Mouse (Mus musculus) forebrain, embryonic 14.5 days (tissue): ENCODE measurements at regions not wholly inside any gene's neighbourhood (a gene's known extent, or its start where the extent isn't known, plus 50 kb on each side); places are given as distances from the start of the nearest gene placed in this dataset.
A peak's percentile ranks its signal among the peaks of the same experiment; 100 is the strongest.

Source experiments
- ATAC-seq: fragments of 200-750 bp; cut with Nextera tagmentation; 2 replicates; pipeline ENCODE4 v1.8.0; 2017; ENCODE audit warnings: mild to moderate bottlenecking, moderate library complexity
- DNase-seq: peaks from one replicate; pipeline ENCODE4 v3.0.0-alpha.2; 2015; ENCODE audit warnings: low spot score
- H3K27ac ChIP-seq: fragments of 300-500 bp; sonication (generic); 2 replicates; pipeline ENCODE4 v1.5.1; 2014; ENCODE audit warnings: low read depth, mild to moderate bottlenecking, control low read depth, low read length, moderate library complexity
- H3K27me3 ChIP-seq: fragments of 300-500 bp; sonication (generic); replicated peaks from 2 replicates; pipeline ENCODE4 v1.6.1; 2014; ENCODE audit warnings: low read length, control low read depth, mixed read lengths; ENCODE audit not compliant: control insufficient read depth, insufficient read depth
- H3K36me3 ChIP-seq: fragments of 300-500 bp; sonication (generic); 2 replicates; pipeline ENCODE4 v1.6.1; 2014; ENCODE audit warnings: low read length, control low read depth; ENCODE audit not compliant: control insufficient read depth, insufficient read depth
- H3K4me1 ChIP-seq: fragments of 300-500 bp; sonication (generic); 2 replicates; pipeline ENCODE4 v1.6.1; 2014; ENCODE audit warnings: antibody characterized with exemption, low read length, control low read depth; ENCODE audit not compliant: control insufficient read depth, insufficient read depth
- H3K4me2 ChIP-seq: fragments of 300-500 bp; sonication (generic); 2 replicates; pipeline ENCODE4 v1.6.1; 2014; ENCODE audit warnings: mild to moderate bottlenecking, control low read depth, low read length
- H3K4me3 ChIP-seq: fragments of 300-500 bp; sonication (generic); 2 replicates; pipeline ENCODE4 v1.5.1; 2014; ENCODE audit warnings: low read depth, low read length, control low read depth
- H3K9ac ChIP-seq: fragments of 300-500 bp; sonication (generic); 2 replicates; pipeline ENCODE4 v1.6.1; 2014; ENCODE audit warnings: mild to moderate bottlenecking, low read length, control low read depth, moderate library complexity
- H3K9me3 ChIP-seq: fragments of 300-500 bp; sonication (generic); replicated peaks from 2 replicates; pipeline ENCODE4 v1.6.1; 2016; ENCODE audit warnings: low read length, control low read depth, mixed read lengths; ENCODE audit not compliant: control insufficient read depth
- WGBS: fragments of 180-500 bp; shearing (Covaris S2); extraction: QIAGEN DNeasy Blood & Tissue Kit; methylation state at CpG from one replicate; pipeline ENCODE4 v1.1.7; 2014; 5-methylcytosine and 5-hydroxymethylcytosine counted together

- Histone ChIP-seq H3K4me3 (no peak overlapping the region), H3K27me3 (no peaks in the 10 kb centered on the region), H3K4me2 (no peak overlapping the region), H3K27ac (no peak overlapping the region), H3K36me3 (no peaks in the 10 kb centered on the region), H3K9ac (no peak overlapping the region), H3K4me1 (no peaks in the 10 kb centered on the region), H3K9me3 (no peaks in the 10 kb centered on the region)
- no peak for DNase-seq
- 86% methylated on average over 4 of the region's 4 CpGs for WGBS
- ATAC-seq, result no peak
These were observed 1367.9 kb upstream of the A1bg start for GRCm38 (mm10) chr15:62290687-62291086.

DNA sequence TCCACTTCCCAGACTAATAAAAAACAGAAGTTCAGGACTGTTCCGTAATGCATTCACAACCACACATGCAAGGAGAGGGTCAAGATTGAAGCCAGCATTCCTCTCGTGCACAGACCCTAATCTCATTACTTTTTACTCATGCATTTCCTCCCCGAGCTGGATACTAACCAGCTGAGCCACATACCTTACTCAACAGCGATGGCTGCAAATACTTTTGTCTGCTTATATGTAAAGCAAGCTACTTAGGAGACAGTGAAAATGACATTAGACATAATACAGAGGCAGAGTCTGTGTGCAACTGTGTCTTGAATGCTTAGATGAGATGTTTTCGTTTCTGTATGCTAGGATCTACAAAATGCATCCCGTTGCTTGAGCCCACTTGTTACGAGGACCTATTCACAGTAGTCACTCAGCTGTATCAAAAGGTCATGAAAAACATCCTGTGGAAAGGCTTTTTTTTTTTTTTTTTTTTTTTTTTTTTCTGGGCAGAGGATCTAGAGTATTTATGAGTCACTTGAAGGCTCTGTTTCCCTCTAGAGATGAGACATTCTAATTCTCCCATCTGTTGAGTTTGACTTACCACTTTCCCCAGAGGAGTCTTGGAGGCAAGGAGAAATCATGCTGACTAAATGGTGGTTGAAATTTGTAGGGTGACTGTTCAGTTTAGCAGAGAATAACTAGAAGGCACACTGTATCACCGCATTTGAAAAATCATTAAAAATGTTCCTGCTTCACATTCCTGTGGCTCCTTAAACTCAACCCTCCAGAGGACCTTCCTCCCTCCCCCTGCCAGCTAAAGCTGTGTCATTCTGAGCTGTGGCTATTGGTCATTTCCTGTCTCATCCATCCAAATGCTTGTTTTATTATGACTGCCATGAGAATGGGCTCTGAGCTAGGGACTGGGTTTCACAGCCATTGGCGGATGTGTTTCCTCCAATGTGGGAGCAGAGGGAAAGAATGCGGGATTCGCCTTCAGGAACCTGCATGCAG lies 1364.1 kb upstream of the A1bg start:
- no peak overlapping the region for H3K9ac ChIP-seq
- no peak overlapping the region for H3K4me3 ChIP-seq
- DNase-seq (no peak), ATAC-seq (no peak)
- no peak overlapping the region for H3K4me2 ChIP-seq
- H3K4me1 ChIP-seq, result peaks cover 17% of the 10 kb centered on the region
- 52% methylated on average over 11 of the region's 11 CpGs for WGBS
- H3K36me3 ChIP-seq, result no peaks in the 10 kb centered on the region
- H3K27ac ChIP-seq, result no peak overlapping the region
- no peaks in the 10 kb centered on the region for H3K27me3 ChIP-seq
- H3K9me3 ChIP-seq, result no peaks in the 10 kb centered on the region

DNA sequence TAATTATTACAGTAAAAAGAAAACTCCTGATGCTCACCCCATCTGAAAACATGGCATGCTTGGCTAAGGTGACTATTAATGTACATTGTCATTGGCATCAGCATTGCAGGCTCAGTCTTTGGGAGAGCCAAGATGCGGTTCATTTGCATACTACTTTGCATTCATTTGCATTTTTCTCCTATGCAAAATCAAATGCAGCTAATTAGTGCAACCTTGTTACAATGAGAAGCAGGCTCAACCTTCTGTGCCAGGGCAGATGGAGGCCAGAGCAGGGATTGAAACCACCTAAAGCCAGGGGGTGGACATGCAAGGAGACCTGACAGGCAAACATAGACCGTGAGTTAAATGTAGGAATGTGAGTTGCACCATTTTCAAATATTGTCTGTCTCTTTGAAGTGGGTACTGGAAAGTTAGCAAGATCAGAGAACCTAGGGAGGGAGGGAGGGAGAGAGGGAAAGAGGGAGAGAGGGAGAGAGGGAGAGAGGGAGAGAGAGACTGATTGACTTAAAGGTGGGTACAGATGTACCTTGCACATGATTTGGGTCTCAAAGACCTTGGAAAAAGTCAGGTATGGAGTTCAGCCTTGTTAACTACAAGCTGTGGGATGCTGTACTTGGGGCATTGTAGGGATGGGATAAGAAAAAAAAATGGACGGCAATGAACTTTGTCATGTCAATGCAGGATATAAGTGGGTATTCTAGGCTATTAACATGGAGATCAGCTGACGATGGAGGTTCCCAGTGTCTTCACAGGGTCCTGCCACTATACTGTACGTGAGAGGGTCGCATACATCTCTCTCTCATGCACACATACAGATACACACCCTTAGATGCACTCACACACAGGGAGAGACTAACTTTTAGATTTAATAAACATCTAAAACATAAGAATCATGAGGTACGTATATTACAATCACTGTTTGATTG lies 1362.1 kb upstream of the A1bg start:
- H3K4me2 ChIP-seq, result peak overlapping the region; percentile 16; the same call in 1 of the 2 replicates
- peak; percentile 93 for ATAC-seq
- no peaks in the 10 kb centered on the region for H3K27me3 ChIP-seq
- no peaks in the 10 kb centered on the region for H3K36me3 ChIP-seq
- peak overlapping the region; percentile 63 for H3K27ac ChIP-seq
- peaks cover 17% of the 10 kb centered on the region for H3K4me1 ChIP-seq
- DNase-seq, result peak; percentile 90
- H3K9ac ChIP-seq, result no peak overlapping the region
- 53% methylated on average over 7 of the region's 7 CpGs for WGBS
- no peak overlapping the region for H3K4me3 ChIP-seq
- no peaks in the 10 kb centered on the region for H3K9me3 ChIP-seq

GRCm38 (mm10) chr15:62283661-62284429 lies 1361.0 kb upstream of the A1bg start:
- DNase-seq, result peak; percentile 45
- H3K27ac ChIP-seq, result peak overlapping the region; percentile 63
- WGBS, result 28% methylated on average over 6 of the region's 6 CpGs

DNA sequence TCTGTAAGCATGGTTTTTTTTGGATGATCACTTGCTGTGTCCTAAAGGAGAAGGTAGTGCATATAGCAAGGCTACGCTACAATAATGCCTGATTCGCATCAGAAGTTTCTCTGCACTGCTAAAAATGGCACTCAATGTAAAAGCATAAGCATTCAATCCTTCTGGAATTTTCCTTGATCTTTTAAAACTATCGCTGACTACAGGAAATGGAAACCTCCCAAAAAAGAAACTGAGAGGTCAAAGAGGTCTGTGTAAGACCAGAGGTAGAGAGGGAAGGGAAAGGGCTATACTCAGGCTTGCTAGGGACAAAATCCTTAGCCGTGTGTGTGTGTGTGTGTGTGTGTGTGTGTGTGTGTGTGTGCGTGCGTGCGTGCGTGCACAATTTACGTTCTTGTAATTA lies 1359.8 kb upstream of the A1bg start:
- H3K9ac ChIP-seq, result no peak overlapping the region
- H3K4me3 ChIP-seq, result no peak overlapping the region
- H3K4me2 ChIP-seq, result no peak overlapping the region
- H3K27me3 ChIP-seq, result no peaks in the 10 kb centered on the region
- peaks cover 17% of the 10 kb centered on the region for H3K4me1 ChIP-seq
- ATAC-seq, result no peak
- no peaks in the 10 kb centered on the region for H3K9me3 ChIP-seq
- DNase-seq, result no peak
- 71% methylated on average over 9 of the region's 9 CpGs for WGBS
- H3K27ac ChIP-seq, result no peak overlapping the region
- no peaks in the 10 kb centered on the region for H3K36me3 ChIP-seq

More at GRCm38 (mm10) chr15:62283661-62284429, 1361.0 kb upstream of the A1bg start:
- H3K36me3 ChIP-seq, result no peaks in the 10 kb centered on the region
- no peak overlapping the region for H3K4me3 ChIP-seq
- peaks cover 17% of the 10 kb centered on the region for H3K4me1 ChIP-seq
- H3K4me2 ChIP-seq, result peak overlapping the region; percentile 16; the same call in 1 of the 2 replicates
- no peaks in the 10 kb centered on the region for H3K9me3 ChIP-seq
- H3K27me3 ChIP-seq, result no peaks in the 10 kb centered on the region
- no peak overlapping the region for H3K9ac ChIP-seq
- ATAC-seq, result peak; percentile 59

- Histone ChIP-seq H3K36me3 (no peaks in the 10 kb centered on the region), H3K27me3 (no peaks in the 10 kb centered on the region), H3K27ac (no peak overlapping the region), H3K4me2 (no peak overlapping the region), H3K9me3 (no peaks in the 10 kb centered on the region), H3K9ac (no peak overlapping the region), H3K4me3 (no peak overlapping the region), H3K4me1 (peaks cover 17% of the 10 kb centered on the region)
- WGBS, result 76% methylated on average over 1 of the region's 1 CpGs
- DNase-seq (no peak), ATAC-seq (no peak)
These were observed 1359.3 kb upstream of the A1bg start for GRCm38 (mm10) chr15:62282116-62282515.

GRCm38 (mm10) chr15:62279526-62279925 lies 1356.7 kb upstream of the A1bg start:
- no peak for ATAC-seq

DNA sequence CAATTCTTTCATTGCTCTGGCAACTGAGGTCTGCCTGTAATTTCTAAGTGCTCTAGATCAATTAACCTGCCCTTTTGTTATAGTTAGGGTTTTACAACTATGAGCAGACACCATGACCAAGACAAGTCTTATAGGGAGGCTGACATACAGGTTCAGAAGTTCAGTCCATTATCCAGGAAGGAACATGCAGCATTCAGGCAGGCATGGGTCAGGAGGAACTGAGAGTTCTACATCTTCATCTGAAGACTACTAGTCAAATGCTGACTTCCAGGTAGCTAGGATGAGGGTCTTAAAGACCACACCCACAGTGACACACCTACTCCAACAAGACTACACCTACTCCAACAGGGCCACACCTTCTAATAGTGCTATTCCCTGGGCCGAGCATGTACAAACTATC lies 1352.0 kb upstream of the A1bg start:
- WGBS, result 95% methylated on average over 1 of the region's 1 CpGs
- no peak overlapping the region for H3K9ac ChIP-seq
- no peak overlapping the region for H3K27ac ChIP-seq
- no peak overlapping the region for H3K4me3 ChIP-seq
- no peaks in the 10 kb centered on the region for H3K9me3 ChIP-seq
- no peak overlapping the region for H3K4me2 ChIP-seq
- no peaks in the 10 kb centered on the region for H3K36me3 ChIP-seq
- DNase-seq (no peak), ATAC-seq (no peak)
- no peaks in the 10 kb centered on the region for H3K4me1 ChIP-seq
- H3K27me3 ChIP-seq, result no peaks in the 10 kb centered on the region

More at GRCm38 (mm10) chr15:62279526-62279925, 1356.7 kb upstream of the A1bg start:
- Histone ChIP-seq H3K27me3 (no peaks in the 10 kb centered on the region), H3K9ac (no peak overlapping the region), H3K4me3 (no peak overlapping the region), H3K9me3 (no peaks in the 10 kb centered on the region), H3K4me2 (no peak overlapping the region), H3K27ac (no peak overlapping the region), H3K36me3 (no peaks in the 10 kb centered on the region), H3K4me1 (peaks cover 13% of the 10 kb centered on the region)
- no peak for DNase-seq
- WGBS, result 94% methylated on average over 2 of the region's 2 CpGs
